Mouse (Mus musculus): ENCODE measurements at regions not wholly inside any gene's neighbourhood (a gene's known extent, or its start where the extent isn't known, plus 50 kb on each side); places are given as distances from the start of the nearest gene placed in this dataset.

DNA sequence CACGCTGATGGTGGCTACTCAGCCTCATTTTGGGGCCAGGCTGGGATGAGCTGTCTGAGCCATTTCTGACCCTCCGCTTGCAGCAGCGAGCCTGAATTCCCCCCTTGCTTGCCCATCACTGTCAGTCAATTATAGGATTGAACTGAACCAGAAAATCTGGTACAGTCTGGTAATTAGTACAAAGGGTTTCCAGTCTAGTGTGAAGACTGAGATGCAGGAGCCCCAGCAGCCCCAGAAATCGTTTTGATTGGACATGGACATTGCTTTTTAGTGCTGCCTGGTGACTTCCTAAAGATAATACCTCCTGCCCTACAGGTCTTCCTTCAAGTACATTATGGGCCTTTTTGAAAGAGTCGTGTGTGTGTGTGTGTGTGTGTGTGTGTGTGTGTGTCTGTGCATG is 88.5 kb upstream of the Sox2 start:
- 59% methylated on average over 5 of the region's 5 CpGs for WGBS
- H3K36me3 ChIP-seq, result no peaks in the 10 kb centered on the region

DNA sequence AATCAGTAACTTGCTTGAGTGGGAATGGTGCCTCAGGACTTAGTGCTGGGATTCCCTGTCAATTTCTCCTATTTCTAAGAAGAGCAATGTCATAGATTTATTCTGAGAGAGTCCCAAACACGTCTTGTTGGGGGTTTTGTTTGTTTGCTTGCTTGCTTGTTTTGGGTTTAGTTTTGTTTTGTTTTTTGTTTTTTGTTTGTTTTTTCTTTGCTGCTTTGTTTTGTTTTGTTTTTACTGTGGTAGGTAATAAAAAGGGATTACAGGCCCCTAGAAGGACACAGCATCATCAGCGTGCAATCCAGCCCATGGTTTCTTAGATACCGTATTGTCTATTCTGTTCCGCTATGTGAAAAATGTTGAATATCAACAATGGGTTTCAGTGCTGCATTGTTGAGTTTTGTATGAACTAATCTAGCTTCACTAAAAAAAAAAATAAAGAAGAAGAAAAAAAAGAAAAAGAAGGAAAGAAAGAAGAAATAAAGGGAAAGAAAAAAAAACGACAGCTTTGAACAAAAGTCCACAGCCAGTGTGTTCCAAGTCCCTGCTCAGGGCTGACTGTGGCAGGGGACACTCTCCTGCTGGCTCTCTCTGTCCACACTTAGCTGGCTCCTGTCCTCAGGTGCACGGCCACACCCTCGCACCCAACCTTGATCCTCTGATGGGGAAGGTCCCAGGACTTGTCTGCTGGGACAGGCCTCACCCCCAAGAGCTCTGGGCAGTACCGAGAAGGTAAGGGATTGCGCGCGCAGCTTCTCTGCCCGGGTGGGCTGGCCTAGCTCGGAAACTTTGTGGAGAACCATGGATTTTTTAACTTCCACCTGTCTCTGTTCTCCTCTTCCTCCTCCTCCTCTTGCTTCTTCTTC is 90.1 kb upstream of the Sox2 start:
- WGBS, result 61% methylated on average over 13 of the region's 13 CpGs
- H3K36me3 ChIP-seq, result no peaks in the 10 kb centered on the region
- no peaks in the 10 kb centered on the region for H3K4me1 ChIP-seq
- no peak overlapping the region for H3K4me2 ChIP-seq
- H3K9me3 ChIP-seq, result no peaks in the 10 kb centered on the region
- H3K27ac ChIP-seq, result no peak overlapping the region
- no peak overlapping the region for H3K4me3 ChIP-seq
- ATAC-seq (ENCODE audit: borderline replicate concordance, extremely low read depth, low FRiP score, low TSS enrichment), result no peak
- H3K27me3 ChIP-seq, result no peaks in the 10 kb centered on the region
- no peak overlapping the region for H3K9ac ChIP-seq

More for the DNA sequence above, 88.5 kb upstream of the Sox2 start:
- Histone ChIP-seq H3K27ac (no peak overlapping the region), H3K9me3 (no peaks in the 10 kb centered on the region), H3K27me3 (no peaks in the 10 kb centered on the region), H3K4me2 (no peak overlapping the region), H3K9ac (no peak overlapping the region), H3K4me1 (no peaks in the 10 kb centered on the region), H3K4me3 (no peak overlapping the region)
- no peak for ATAC-seq (ENCODE audit: borderline replicate concordance, extremely low read depth, low FRiP score, low TSS enrichment)

GRCm38 (mm10) chr3:34558821-34559520 is 91.2 kb upstream of the Sox2 start:
- Histone ChIP-seq H3K4me1 (no peaks in the 10 kb centered on the region), H3K4me2 (no peak overlapping the region), H3K36me3 (no peaks in the 10 kb centered on the region), H3K9me3 (no peaks in the 10 kb centered on the region), H3K27me3 (no peaks in the 10 kb centered on the region), H3K9ac (no peak overlapping the region), H3K4me3 (no peak overlapping the region), H3K27ac (no peak overlapping the region)
- 65% methylated on average over 10 of the region's 10 CpGs for WGBS
- no peak for ATAC-seq (ENCODE audit: borderline replicate concordance, extremely low read depth, low FRiP score, low TSS enrichment)

DNA sequence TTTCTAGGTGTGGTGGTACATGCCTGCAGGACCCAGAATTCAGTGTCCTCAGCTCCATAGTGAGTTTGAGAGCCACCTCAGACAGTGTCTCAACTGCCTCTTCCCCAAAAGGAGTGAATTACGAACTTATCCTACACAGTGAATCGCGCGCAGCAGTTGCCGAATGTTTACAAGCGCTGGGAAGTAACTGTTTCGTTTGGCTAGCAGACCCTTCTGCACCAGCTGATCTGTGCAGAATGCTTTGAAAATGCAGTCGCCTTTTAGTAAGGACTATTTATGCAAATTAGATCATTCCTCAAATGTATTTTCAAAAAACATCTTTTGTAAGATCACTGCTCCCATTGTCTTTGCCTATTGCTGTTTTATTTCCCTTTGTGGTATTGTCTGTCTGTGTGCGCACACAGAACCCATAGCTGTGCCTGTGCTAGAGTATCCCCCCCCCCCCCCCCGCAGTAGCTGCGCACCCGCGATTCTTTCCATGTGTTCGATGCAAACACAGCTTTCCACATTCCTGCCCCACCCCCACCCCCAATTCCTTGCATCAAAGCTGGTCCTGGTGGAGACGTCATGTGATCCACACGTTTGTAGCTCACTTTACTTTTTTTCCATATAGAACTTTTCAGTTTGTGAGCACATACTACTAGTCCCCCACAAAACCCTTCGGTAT is 97.5 kb upstream of the Sox2 start:
- no peak overlapping the region for H3K4me2 ChIP-seq
- 44% methylated on average over 17 of the region's 17 CpGs for WGBS
- no peak overlapping the region for H3K27ac ChIP-seq
- H3K27me3 ChIP-seq, result no peaks in the 10 kb centered on the region
- no peaks in the 10 kb centered on the region for H3K9me3 ChIP-seq
- no peaks in the 10 kb centered on the region for H3K4me1 ChIP-seq
- H3K36me3 ChIP-seq, result no peaks in the 10 kb centered on the region
- no peak for ATAC-seq (ENCODE audit: borderline replicate concordance, extremely low read depth, low FRiP score, low TSS enrichment)
- no peak overlapping the region for H3K4me3 ChIP-seq
- no peak overlapping the region for H3K9ac ChIP-seq

DNA sequence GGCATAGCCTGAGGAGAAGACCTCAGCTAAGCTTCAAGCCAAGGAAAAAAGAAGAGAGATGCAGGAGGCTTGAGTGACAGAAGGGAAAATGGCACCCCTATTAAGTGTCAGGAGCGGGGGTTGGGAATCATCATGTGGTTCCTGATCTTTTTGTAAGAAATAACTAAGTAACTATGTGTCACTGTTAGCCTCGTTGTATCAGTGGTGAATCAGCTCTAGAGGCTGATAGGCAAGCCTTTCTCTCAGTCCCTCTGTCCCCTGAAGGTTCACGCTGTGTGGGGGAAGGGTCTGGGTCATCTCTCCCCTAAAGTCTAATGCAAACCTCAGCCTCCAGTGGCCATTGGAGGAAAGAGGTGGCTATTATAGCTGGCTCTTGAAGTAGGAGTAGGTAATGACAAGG is 99.1 kb upstream of the Sox2 start:
- H3K4me3 ChIP-seq, result no peak overlapping the region
- no peak overlapping the region for H3K9ac ChIP-seq
- H3K27me3 ChIP-seq, result no peaks in the 10 kb centered on the region
- no peak overlapping the region for H3K4me2 ChIP-seq
- no peak overlapping the region for H3K27ac ChIP-seq
- H3K36me3 ChIP-seq, result no peaks in the 10 kb centered on the region
- H3K9me3 ChIP-seq, result no peaks in the 10 kb centered on the region
- no peak for ATAC-seq (ENCODE audit: borderline replicate concordance, extremely low read depth, low FRiP score, low TSS enrichment)
- no peaks in the 10 kb centered on the region for H3K4me1 ChIP-seq
- WGBS, result 63% methylated on average over 3 of the region's 3 CpGs

DNA sequence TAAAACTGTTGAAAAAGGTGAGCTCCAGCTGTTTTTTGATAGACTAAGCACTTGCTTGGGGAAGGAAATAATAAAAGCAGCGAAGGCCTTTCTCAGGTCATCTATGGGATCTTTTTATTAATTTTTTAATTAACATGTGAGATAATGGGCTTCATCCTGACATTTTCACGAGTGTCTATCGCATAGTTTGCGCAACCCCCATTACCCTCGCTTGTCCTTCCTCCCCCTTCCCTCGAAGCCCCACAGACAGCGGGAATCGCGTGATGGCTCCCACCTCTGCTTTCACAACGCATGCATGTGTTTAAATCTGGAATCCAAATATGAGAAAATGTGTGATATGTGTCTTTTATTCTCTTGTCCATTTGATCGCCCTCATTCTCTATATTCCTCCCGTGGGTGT is 100.0 kb upstream of the Sox2 start:
- no peak overlapping the region for H3K9ac ChIP-seq
- H3K9me3 ChIP-seq, result no peaks in the 10 kb centered on the region
- no peak overlapping the region for H3K4me2 ChIP-seq
- no peaks in the 10 kb centered on the region for H3K27me3 ChIP-seq
- no peaks in the 10 kb centered on the region for H3K36me3 ChIP-seq
- no peak overlapping the region for H3K27ac ChIP-seq
- no peak for ATAC-seq (ENCODE audit: borderline replicate concordance, extremely low read depth, low FRiP score, low TSS enrichment)
- WGBS, result 74% methylated on average over 12 of the region's 12 CpGs
- no peak overlapping the region for H3K4me3 ChIP-seq
- H3K4me1 ChIP-seq, result no peaks in the 10 kb centered on the region

DNA sequence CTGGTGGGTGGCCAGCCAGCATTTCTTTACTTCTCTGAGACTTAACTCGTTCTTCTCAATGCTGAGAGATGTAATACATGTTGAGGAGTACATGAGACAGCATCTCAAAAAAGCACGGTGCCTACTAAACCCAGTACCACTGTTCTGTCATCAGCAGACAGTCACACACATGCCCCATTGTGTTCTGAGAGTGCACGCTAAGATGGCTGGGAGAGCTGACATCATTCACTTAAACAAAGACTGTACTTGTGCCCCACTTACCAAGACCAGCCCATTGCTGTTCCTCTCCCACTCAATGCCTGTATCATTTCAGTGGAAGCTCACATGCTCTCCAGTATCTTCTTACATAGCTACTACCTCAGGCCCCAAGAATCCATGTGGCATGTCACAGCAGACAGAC is 117.8 kb upstream of the Sox2 start:
- no peak overlapping the region for H3K4me3 ChIP-seq
- no peak overlapping the region for H3K9ac ChIP-seq
- no peak overlapping the region for H3K4me2 ChIP-seq
- no peak overlapping the region for H3K27ac ChIP-seq
- no peak for ATAC-seq (ENCODE audit: borderline replicate concordance, extremely low read depth, low FRiP score, low TSS enrichment)
- no peaks in the 10 kb centered on the region for H3K9me3 ChIP-seq
- H3K4me1 ChIP-seq, result no peaks in the 10 kb centered on the region
- no peaks in the 10 kb centered on the region for H3K27me3 ChIP-seq
- H3K36me3 ChIP-seq, result no peaks in the 10 kb centered on the region
- WGBS, result 42% methylated on average over 3 of the region's 3 CpGs

- H3K4me2 ChIP-seq, result no peak overlapping the region
- WGBS, result 73% methylated on average over 7 of the region's 7 CpGs
- H3K27ac ChIP-seq, result no peak overlapping the region
- no peaks in the 10 kb centered on the region for H3K27me3 ChIP-seq
- H3K36me3 ChIP-seq, result no peaks in the 10 kb centered on the region
- ATAC-seq (ENCODE audit: borderline replicate concordance, extremely low read depth, low FRiP score, low TSS enrichment), result no peak
- no peak overlapping the region for H3K4me3 ChIP-seq
- no peak overlapping the region for H3K9ac ChIP-seq
- no peaks in the 10 kb centered on the region for H3K9me3 ChIP-seq
- no peaks in the 10 kb centered on the region for H3K4me1 ChIP-seq
Measured at GRCm38 (mm10) chr3:34531836-34532235, 118.4 kb upstream of the Sox2 start.

DNA sequence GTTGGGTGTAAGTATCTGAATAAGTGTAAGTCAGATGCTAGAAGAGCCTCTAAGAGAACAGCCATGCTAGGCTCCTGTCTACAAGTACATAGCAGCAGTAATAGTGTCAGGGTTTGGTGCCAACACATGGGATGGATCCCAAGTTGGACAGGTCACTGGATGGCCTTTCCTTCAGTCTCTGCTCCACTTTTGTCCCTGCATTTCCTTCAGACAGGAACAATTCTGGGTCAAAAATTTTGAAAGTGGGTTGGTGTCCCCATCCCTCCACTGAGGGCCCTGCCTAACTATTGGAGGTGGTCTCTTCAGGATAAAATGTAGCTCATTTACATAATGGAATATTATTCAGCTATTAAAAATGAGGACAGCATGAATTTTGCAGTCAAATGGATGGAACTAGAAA is 122.7 kb upstream of the Sox2 start:
- Histone ChIP-seq H3K4me1 (no peaks in the 10 kb centered on the region), H3K4me2 (no peak overlapping the region), H3K36me3 (no peaks in the 10 kb centered on the region), H3K27ac (no peak overlapping the region), H3K27me3 (no peaks in the 10 kb centered on the region), H3K9ac (no peak overlapping the region), H3K4me3 (no peak overlapping the region), H3K9me3 (no peaks in the 10 kb centered on the region)
- no peak for ATAC-seq (ENCODE audit: borderline replicate concordance, extremely low read depth, low FRiP score, low TSS enrichment)

DNA sequence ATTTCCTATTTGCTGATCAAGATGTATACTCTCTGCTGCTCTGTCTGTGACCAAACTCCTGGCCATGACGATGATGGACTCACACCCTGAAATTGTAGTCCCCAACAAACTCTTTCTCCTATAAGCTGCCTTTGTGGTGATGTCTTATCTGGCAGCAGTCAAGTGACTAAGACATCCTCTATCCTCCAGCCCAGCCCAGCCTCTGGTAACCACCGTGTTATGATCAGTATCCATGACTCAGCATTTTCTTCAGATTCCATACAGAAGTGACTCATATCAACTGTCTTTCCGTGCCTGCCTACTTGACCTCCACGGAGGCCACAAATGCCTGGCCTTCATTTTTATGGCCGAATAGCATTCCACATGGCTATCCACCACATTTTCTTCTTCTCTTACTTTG is 124.5 kb upstream of the Sox2 start:
- H3K4me2 ChIP-seq, result no peak overlapping the region
- H3K4me3 ChIP-seq, result no peak overlapping the region
- no peak overlapping the region for H3K27ac ChIP-seq
- no peak overlapping the region for H3K9ac ChIP-seq
- no peak for ATAC-seq (ENCODE audit: borderline replicate concordance, extremely low read depth, low FRiP score, low TSS enrichment)
- 82% methylated on average over 5 of the region's 5 CpGs for WGBS
- no peaks in the 10 kb centered on the region for H3K27me3 ChIP-seq
- H3K4me1 ChIP-seq, result no peaks in the 10 kb centered on the region
- no peaks in the 10 kb centered on the region for H3K9me3 ChIP-seq
- no peaks in the 10 kb centered on the region for H3K36me3 ChIP-seq

GRCm38 (mm10) chr3:34522054-34522684 is 128.0 kb upstream of the Sox2 start:
- H3K27ac ChIP-seq, result no peak overlapping the region
- no peak overlapping the region for H3K9ac ChIP-seq
- H3K4me1 ChIP-seq, result no peaks in the 10 kb centered on the region
- no peak overlapping the region for H3K4me3 ChIP-seq
- no peak for ATAC-seq (ENCODE audit: borderline replicate concordance, extremely low read depth, low FRiP score, low TSS enrichment)
- no peaks in the 10 kb centered on the region for H3K36me3 ChIP-seq
- H3K4me2 ChIP-seq, result no peak overlapping the region
- no peaks in the 10 kb centered on the region for H3K27me3 ChIP-seq
- H3K9me3 ChIP-seq, result no peaks in the 10 kb centered on the region
- 74% methylated on average over 6 of the region's 6 CpGs for WGBS
